In genomic region chr13:44784551-44784950, GRCm38 (mm10) we compare ENCODE assay signal across 26 mouse cellular contexts. TPM values are rescaled to one million over a fixed set of nuclear protein-coding genes. Genes with fewer than 3 reads are reported as not detected.
DNase-seq lines count a peak whose midpoint lies in the region; ATAC-seq and TF ChIP-seq lines count a peak whose summit lies in the region.
"Had no signal": no experiment of that assay in that cellular context is flagged by ENCODE, and none has a peak within 500 bp of the region (broad histone marks: within the 10 kb centered on the region; RNA-seq: fewer than 3 reads in every experiment).

No protein-coding gene starts in this region.

- H3K4me2 ChIP-seq in hindbrain, embryonic 11.5 days (replicated peaks; ENCODE audit: low read depth, low read length): no peak overlapping the region
- H3K4me2 ChIP-seq: embryonic facial prominence, embryonic 13.5 days; embryonic facial prominence, embryonic 15.5 days; forebrain, embryonic 12.5 days had no signal

- 69% methylated on average over 1 of the region's 1 CpGs for WGBS in hindbrain, embryonic 11.5 days

- peaks cover 95% of the 10 kb centered on the region for H3K4me1 ChIP-seq in E14TG2a.4 (replicated peaks; ENCODE audit: low read depth, low read length)
- no peaks in the 10 kb centered on the region for H3K4me1 ChIP-seq in hindbrain, embryonic 11.5 days (replicated peaks; ENCODE audit: control insufficient read depth, insufficient read depth, low read length)

- no peak overlapping the region for H3K27ac ChIP-seq in hindbrain, embryonic 11.5 days (ENCODE audit: low read depth, low read length)
- H3K27ac ChIP-seq: embryonic facial prominence, embryonic 13.5 days; embryonic facial prominence, embryonic 15.5 days; forebrain, embryonic 10.5 days; forebrain, embryonic 12.5 days had no signal

- H3K9ac ChIP-seq in hindbrain, embryonic 11.5 days (ENCODE audit: low read depth, low read length): no peak overlapping the region
- H3K9ac ChIP-seq: embryonic facial prominence, embryonic 13.5 days; embryonic facial prominence, embryonic 15.5 days; forebrain, embryonic 12.5 days had no signal

- H3K36me3 ChIP-seq in E14TG2a.4 (ENCODE audit: insufficient read depth, low read length): peaks cover 68% of the 10 kb centered on the region
- H3K36me3 ChIP-seq in hindbrain, embryonic 11.5 days (ENCODE audit: control insufficient read depth, insufficient read depth, low read length): no peaks in the 10 kb centered on the region
- H3K36me3 ChIP-seq: embryonic facial prominence, embryonic 13.5 days; embryonic facial prominence, embryonic 15.5 days; forebrain, embryonic 12.5 days had no signal

- no peaks in the 10 kb centered on the region for H3K9me3 ChIP-seq in E14TG2a.4 (ENCODE audit: low read length)
- H3K9me3 ChIP-seq in hindbrain, embryonic 11.5 days (ENCODE audit: control insufficient read depth, low read length): no peaks in the 10 kb centered on the region
- H3K9me3 ChIP-seq: embryonic facial prominence, embryonic 13.5 days; embryonic facial prominence, embryonic 15.5 days; forebrain, embryonic 10.5 days; forebrain, embryonic 12.5 days had no signal

- 0 out of 2 replicates have a peak overlapping the region, but pooled peaks have one; percentile 11 for H3K4me3 ChIP-seq in E14TG2a.4 (replicated peaks; ENCODE audit: low read length)
- H3K4me3 ChIP-seq in hindbrain, embryonic 11.5 days (ENCODE audit: low read depth, low read length): no peak overlapping the region
- H3K4me3 ChIP-seq: embryonic facial prominence, embryonic 13.5 days; embryonic facial prominence, embryonic 15.5 days; erythroblast, embryonic 14.5 days; forebrain, embryonic 10.5 days; forebrain, embryonic 12.5 days had no signal

- H3K27me3 ChIP-seq in E14TG2a.4 (ENCODE audit: insufficient read depth, low read length): no peaks in the 10 kb centered on the region
- no peaks in the 10 kb centered on the region for H3K27me3 ChIP-seq in hindbrain, embryonic 11.5 days (ENCODE audit: control insufficient read depth, insufficient read depth, low read length)
- H3K27me3 ChIP-seq: CH12.LX; embryonic facial prominence, embryonic 13.5 days; embryonic facial prominence, embryonic 15.5 days; forebrain, embryonic 12.5 days; Patski had no signal

- no peak for ATAC-seq in monocyte, adult 5-6 weeks (replicated peaks; ENCODE audit: insufficient number of reproducible peaks, low FRiP score, low TSS enrichment, poor library complexity, severe bottlenecking)
- ATAC-seq in hindbrain, embryonic 11.5 days (ENCODE audit: low FRiP score): no peak
- ATAC-seq: activated CD4-positive, CD25-positive, alpha-beta regulatory T cell, adult 4 months; CD4-positive, CD25-positive, alpha-beta regulatory T cell, adult 4 months; forebrain, embryonic 14.5 days; forebrain, embryonic 16.5 days; Patski had no signal

- no peak for TF ChIP-seq CTCF in E14TG2a.4 (conservative IDR thresholded peaks at IDR 0.05; ENCODE audit: low read length)

- DNase-seq in 3134 (ENCODE audit: extremely low read depth, insufficient read length, low spot score) (peak; percentile 26), R1 (ENCODE audit: low read depth, low spot score) (peak; percentile 47)
- DNase-seq in cerebellum, adult 11-12 months: no peak
- DNase-seq in hindbrain, embryonic 11.5 days (ENCODE audit: low spot score): no peak
- DNase-seq: adrenal gland, adult 8-10 months; adrenal gland, postnatal 14 days; adrenal gland, postnatal 36 days; B cell, adult 2 months; cerebellum, adult 18-20 months; cerebellum, adult 8-10 months; cerebellum, adult 9-11 months; cerebellum, postnatal 14 days; embryo, embryonic 11 days had no signal

RNA-seq across cellular contexts. Expression of gene Jarid2, which starts 55.3 kb away (rescaled TPM):
- 77.6 to 103 TPM (median 102 TPM) in 3 replicates for total RNA-seq in monocyte, adult 5-6 weeks (2017)
- polyA plus RNA-seq in hindbrain, embryonic 11.5 days (2014; fragmentation: Nextera tagmentation; extraction: Ambion mirVana): 44.1 and 45.9 TPM in 2 replicates

Comparison
In these comparisons a context has a peak if more than half of its experiments do, and no peak if none do; other contexts are left out.
1. DNase-seq: peak in 3134 (single experiment) and R1 (single experiment); none in cerebellum, adult 11-12 months (single experiment) and hindbrain, embryonic 11.5 days (single experiment).